Mouse (Mus musculus): ENCODE results near the gene Thsd4. TPM values are rescaled to one million over a fixed set of nuclear protein-coding genes. Genes with fewer than 3 reads are reported as not detected.

Gene Thsd4
- total RNA-seq (2014; fragmentation: Nextera tagmentation), result not detected in 2 replicates
- total RNA-seq (2017), result 0.04 TPM in 1 of 2 replicates, not detected in the other

- ATAC-seq (replicated peaks; ENCODE audit: poor library complexity, severe bottlenecking), result peak; percentile 52
Measured at GRCm38 (mm10) chr9:60521806-60522264, at the start of gene Thsd4. Gene Thsd4, minus strand, starts transcription at chr9:60522046.

- no peak for ATAC-seq (replicated peaks; ENCODE audit: poor library complexity, severe bottlenecking)
Measured at GRCm38 (mm10) chr9:60571041-60571440, 49.2 kb upstream of the Thsd4 start.

GRCm38 (mm10) chr9:60569366-60569765 lies 47.5 kb upstream of the Thsd4 start:
- no peak for ATAC-seq (replicated peaks; ENCODE audit: poor library complexity, severe bottlenecking)

GRCm38 (mm10) chr9:60563809-60564208 lies 42.0 kb upstream of the Thsd4 start:
- ATAC-seq (replicated peaks; ENCODE audit: poor library complexity, severe bottlenecking), result no peak

- ATAC-seq (replicated peaks; ENCODE audit: poor library complexity, severe bottlenecking), result peak; percentile 90
Measured at GRCm38 (mm10) chr9:60562443-60563371, 40.9 kb upstream of the Thsd4 start.

GRCm38 (mm10) chr9:60561641-60562289 lies 39.9 kb upstream of the Thsd4 start:
- ATAC-seq (replicated peaks; ENCODE audit: poor library complexity, severe bottlenecking), result no peak

GRCm38 (mm10) chr9:60558507-60558906 lies 36.7 kb upstream of the Thsd4 start:
- no peak for ATAC-seq (replicated peaks; ENCODE audit: poor library complexity, severe bottlenecking)

GRCm38 (mm10) chr9:60551238-60551637 lies 29.4 kb upstream of the Thsd4 start:
- ATAC-seq (replicated peaks; ENCODE audit: poor library complexity, severe bottlenecking), result no peak

- ATAC-seq (replicated peaks; ENCODE audit: poor library complexity, severe bottlenecking), result no peak
Measured at GRCm38 (mm10) chr9:60548182-60548581, 26.3 kb upstream of the Thsd4 start.

- ATAC-seq (replicated peaks; ENCODE audit: poor library complexity, severe bottlenecking), result no peak
Measured at GRCm38 (mm10) chr9:60546169-60546568, 24.3 kb upstream of the Thsd4 start.

- ATAC-seq (replicated peaks; ENCODE audit: poor library complexity, severe bottlenecking), result no peak
Measured at GRCm38 (mm10) chr9:60545361-60546096, 23.7 kb upstream of the Thsd4 start.

- ATAC-seq (replicated peaks; ENCODE audit: poor library complexity, severe bottlenecking), result no peak
Measured at GRCm38 (mm10) chr9:60543422-60544015, 21.7 kb upstream of the Thsd4 start.

- ATAC-seq (replicated peaks; ENCODE audit: poor library complexity, severe bottlenecking), result no peak
Measured at GRCm38 (mm10) chr9:60530310-60530709, 8.5 kb upstream of the Thsd4 start.

- ATAC-seq (replicated peaks; ENCODE audit: poor library complexity, severe bottlenecking), result no peak
Measured at GRCm38 (mm10) chr9:60529348-60530243, 7.8 kb upstream of the Thsd4 start.

GRCm38 (mm10) chr9:60528269-60528668 lies 6.4 kb upstream of the Thsd4 start:
- no peak for ATAC-seq (replicated peaks; ENCODE audit: poor library complexity, severe bottlenecking)

- no peak for ATAC-seq (replicated peaks; ENCODE audit: poor library complexity, severe bottlenecking)
Measured at GRCm38 (mm10) chr9:60527836-60528235, 6.0 kb upstream of the Thsd4 start.

GRCm38 (mm10) chr9:60527051-60527450 lies 5.2 kb upstream of the Thsd4 start:
- ATAC-seq (replicated peaks; ENCODE audit: poor library complexity, severe bottlenecking), result no peak

- no peak for ATAC-seq (replicated peaks; ENCODE audit: poor library complexity, severe bottlenecking)
Measured at GRCm38 (mm10) chr9:60526195-60526594, 4.3 kb upstream of the Thsd4 start.

GRCm38 (mm10) chr9:60521143-60521542 lies 703 bp downstream of the Thsd4 start:
- no peak for ATAC-seq (replicated peaks; ENCODE audit: poor library complexity, severe bottlenecking)

Data from granulocyte monocyte progenitor cell, adult 5-6 weeks (primary cell).